13 mouse cellular contexts compared by ENCODE assay signal in genomic region chr3:88153290-88154011, GRCm38 (mm10). TPM values are rescaled to one million over a fixed set of nuclear protein-coding genes. Genes with fewer than 3 reads are reported as not detected.
DNase-seq lines count a peak whose midpoint lies in the region; ATAC-seq and TF ChIP-seq lines count a peak whose summit lies in the region.
"Had no signal": no experiment of that assay in that cellular context is flagged by ENCODE, and none has a peak within 500 bp of the region (broad histone marks: within the 10 kb centered on the region; RNA-seq: fewer than 3 reads in every experiment).

No protein-coding gene starts in this region.

- no peak for ATAC-seq in hindbrain, embryonic 11.5 days (ENCODE audit: low FRiP score)
- ATAC-seq in hindbrain, embryonic 12.5 days (ENCODE audit: low FRiP score): no peak
- ATAC-seq in midbrain, embryonic 14.5 days (ENCODE audit: low FRiP score, low TSS enrichment): no peak

- no peak; the same call in 1 of the 2 replicates for TF ChIP-seq CTCF in cerebellum, adult 2 months (IDR thresholded peaks at IDR 0.05; ENCODE audit: borderline replicate concordance, insufficient read depth, low read depth, low read length)

- H3K9me3 ChIP-seq in hindbrain, embryonic 10.5 days: no peaks in the 10 kb centered on the region
- H3K9me3 ChIP-seq in hindbrain, embryonic 11.5 days (ENCODE audit: control insufficient read depth, low read length): no peaks in the 10 kb centered on the region
- H3K9me3 ChIP-seq in hindbrain, embryonic 12.5 days (replicated peaks): no peaks in the 10 kb centered on the region
- no peaks in the 10 kb centered on the region for H3K9me3 ChIP-seq in midbrain, embryonic 14.5 days (ENCODE audit: control insufficient read depth, low read length)
- H3K9me3 ChIP-seq: limb, embryonic 13.5 days; megakaryocyte, embryonic 14.5 days had no signal

- H3K9ac ChIP-seq in hindbrain, embryonic 11.5 days (ENCODE audit: low read depth, low read length): no peak overlapping the region
- H3K9ac ChIP-seq in hindbrain, embryonic 12.5 days: no peak overlapping the region
- H3K9ac ChIP-seq in midbrain, embryonic 14.5 days (replicated peaks; ENCODE audit: low read length): no peak overlapping the region; the same call in 1 of the 2 replicates
- H3K9ac ChIP-seq: limb, embryonic 13.5 days; lung, embryonic 14.5 days had no signal

- H3K4me2 ChIP-seq in hindbrain, embryonic 11.5 days (replicated peaks; ENCODE audit: low read depth, low read length): no peak overlapping the region
- H3K4me2 ChIP-seq in hindbrain, embryonic 12.5 days (replicated peaks): no peak overlapping the region
- no peak overlapping the region for H3K4me2 ChIP-seq in midbrain, embryonic 14.5 days (ENCODE audit: low read length)
- H3K4me2 ChIP-seq: limb, embryonic 13.5 days; lung, embryonic 14.5 days had no signal

- WGBS in cerebellum, adult 2 months: 32% methylated on average over 3 of the region's 3 CpGs
- 82% methylated on average over 3 of the region's 3 CpGs for WGBS in hindbrain, embryonic 10.5 days
- 91% methylated on average over 3 of the region's 3 CpGs for WGBS in hindbrain, embryonic 11.5 days
- WGBS in hindbrain, embryonic 12.5 days: 87% methylated on average over 3 of the region's 3 CpGs
- 96% methylated on average over 3 of the region's 3 CpGs for WGBS in midbrain, embryonic 14.5 days

- peak in 1 of 2 experiments; percentile 26 for DNase-seq in cerebellum, adult 2 months
- DNase-seq in cerebellum, postnatal 4 days (ENCODE audit: low spot score in 2 of 2): no peak
- DNase-seq in hindbrain, embryonic 10.5 days (ENCODE audit: low spot score): no peak
- no peak for DNase-seq in hindbrain, embryonic 11.5 days (ENCODE audit: low spot score)
- no peak for DNase-seq in midbrain, embryonic 14.5 days
- no peak for DNase-seq in spleen, adult 18-20 months
- DNase-seq in right cerebral cortex, postnatal 10 days (ENCODE audit: low spot score in 2 of 2): no peak
- DNase-seq: cerebellum, adult 11 months; lung, embryonic 14.5 days; right cerebral cortex, postnatal 14 days had no signal

- H3K4me3 ChIP-seq in cerebellum, adult 2 months (replicated peaks; ENCODE audit: insufficient read depth, low read depth, low read length): no peak overlapping the region
- H3K4me3 ChIP-seq in hindbrain, embryonic 10.5 days: no peak overlapping the region
- H3K4me3 ChIP-seq in hindbrain, embryonic 11.5 days (ENCODE audit: low read depth, low read length): no peak overlapping the region
- H3K4me3 ChIP-seq in hindbrain, embryonic 12.5 days: no peak overlapping the region
- no peak overlapping the region for H3K4me3 ChIP-seq in midbrain, embryonic 14.5 days (replicated peaks; ENCODE audit: low read depth, low read length)
- H3K4me3 ChIP-seq: limb, embryonic 13.5 days; megakaryocyte, embryonic 14.5 days had no signal

- TF ChIP-seq POLR2A in cerebellum, adult 2 months (IDR thresholded peaks at IDR 0.05; ENCODE audit: borderline replicate concordance, insufficient read depth, low read length): no peak

- H3K27me3 ChIP-seq in cerebellum, adult 2 months (ENCODE audit: control insufficient read depth, insufficient read depth, low read length): no peaks in the 10 kb centered on the region
- no peaks in the 10 kb centered on the region for H3K27me3 ChIP-seq in hindbrain, embryonic 10.5 days (ENCODE audit: insufficient read depth, poor library complexity, severe bottlenecking)
- no peaks in the 10 kb centered on the region for H3K27me3 ChIP-seq in hindbrain, embryonic 11.5 days (ENCODE audit: control insufficient read depth, insufficient read depth, low read length)
- H3K27me3 ChIP-seq in hindbrain, embryonic 12.5 days: no peaks in the 10 kb centered on the region
- no peaks in the 10 kb centered on the region for H3K27me3 ChIP-seq in midbrain, embryonic 14.5 days (ENCODE audit: control insufficient read depth, insufficient read depth, low read length)
- H3K27me3 ChIP-seq: limb, embryonic 13.5 days; megakaryocyte, embryonic 14.5 days had no signal

- peaks cover 28% of the 10 kb centered on the region for H3K36me3 ChIP-seq in hindbrain, embryonic 10.5 days
- H3K36me3 ChIP-seq in hindbrain, embryonic 11.5 days (ENCODE audit: control insufficient read depth, insufficient read depth, low read length): no peaks in the 10 kb centered on the region
- peaks cover 19% of the 10 kb centered on the region for H3K36me3 ChIP-seq in hindbrain, embryonic 12.5 days
- H3K36me3 ChIP-seq in midbrain, embryonic 14.5 days (ENCODE audit: control insufficient read depth, insufficient read depth, low read length): peaks cover 21% of the 10 kb centered on the region

- H3K4me1 ChIP-seq in cerebellum, adult 2 months (ENCODE audit: control insufficient read depth, insufficient read depth, low read length): peaks cover 79% of the 10 kb centered on the region
- peaks cover 63% of the 10 kb centered on the region for H3K4me1 ChIP-seq in hindbrain, embryonic 10.5 days (replicated peaks)
- H3K4me1 ChIP-seq in hindbrain, embryonic 11.5 days (replicated peaks; ENCODE audit: control insufficient read depth, insufficient read depth, low read length): peaks cover 22% of the 10 kb centered on the region
- peaks cover 56% of the 10 kb centered on the region for H3K4me1 ChIP-seq in hindbrain, embryonic 12.5 days
- H3K4me1 ChIP-seq in midbrain, embryonic 14.5 days (ENCODE audit: control insufficient read depth, insufficient read depth, low read length): peaks cover 55% of the 10 kb centered on the region

- peak overlapping the region; percentile 28; the same call in 1 of the 2 replicates for H3K27ac ChIP-seq in cerebellum, adult 2 months (ENCODE audit: insufficient read depth, low read length)
- H3K27ac ChIP-seq in hindbrain, embryonic 10.5 days: peak overlapping the region; percentile 2; the same call in 1 of the 2 replicates
- H3K27ac ChIP-seq in hindbrain, embryonic 11.5 days (ENCODE audit: low read depth, low read length): no peak overlapping the region; the same call in 1 of the 2 replicates
- peak overlapping the region; percentile 87; the same call in 1 of the 2 replicates for H3K27ac ChIP-seq in hindbrain, embryonic 12.5 days
- peak overlapping the region; percentile 91 for H3K27ac ChIP-seq in midbrain, embryonic 14.5 days (replicated peaks; ENCODE audit: low read depth, low read length)
- H3K27ac ChIP-seq: limb, embryonic 13.5 days had no signal

RNA-seq across cellular contexts. Expression of gene Mef2d, which starts 11.3 kb away (rescaled TPM):
- 102 and 116 TPM in 2 replicates for polyA plus RNA-seq in cerebellum, adult 2 months (2012; rRNA removed)
- polyA plus RNA-seq in hindbrain, embryonic 10.5 days (2016; fragmentation: Nextera tagmentation; extraction: Ambion mirVana): 10.2 and 15.1 TPM in 2 replicates
- polyA plus RNA-seq in hindbrain, embryonic 11.5 days (2014; fragmentation: Nextera tagmentation; extraction: Ambion mirVana): 12.0 and 12.3 TPM in 2 replicates
- polyA plus RNA-seq in hindbrain, embryonic 12.5 days (2016; fragmentation: Nextera tagmentation; extraction: Ambion mirVana): 17.7 and 20.7 TPM in 2 replicates
- polyA plus RNA-seq in midbrain, embryonic 14.5 days (2014; fragmentation: Nextera tagmentation; extraction: Ambion mirVana): 22.3 and 23.7 TPM in 2 replicates
